Mouse (Mus musculus) urinary bladder, adult 2 months (tissue): Measurements from ENCODE around the gene Cdk17. TPM values are rescaled to one million over a fixed set of nuclear protein-coding genes. Genes with fewer than 3 reads are reported as not detected.

Experiments
- DNase-seq: peaks from one replicate; pipeline ENCODE4 v3.0.0; 2022; ENCODE audit warnings: low spot score
- polyA plus RNA-seq: library from polyadenylated mRNA; depleted of rRNA; stranded (reverse); fragments of >200 nt; gene quantifications from 2 replicates; pipeline ENCODE4 v1.2.3, GENCODE M21; 2012

Cdk17 gene
- polyA plus RNA-seq, 1 experiment, result 27.6 TPM

DNA sequence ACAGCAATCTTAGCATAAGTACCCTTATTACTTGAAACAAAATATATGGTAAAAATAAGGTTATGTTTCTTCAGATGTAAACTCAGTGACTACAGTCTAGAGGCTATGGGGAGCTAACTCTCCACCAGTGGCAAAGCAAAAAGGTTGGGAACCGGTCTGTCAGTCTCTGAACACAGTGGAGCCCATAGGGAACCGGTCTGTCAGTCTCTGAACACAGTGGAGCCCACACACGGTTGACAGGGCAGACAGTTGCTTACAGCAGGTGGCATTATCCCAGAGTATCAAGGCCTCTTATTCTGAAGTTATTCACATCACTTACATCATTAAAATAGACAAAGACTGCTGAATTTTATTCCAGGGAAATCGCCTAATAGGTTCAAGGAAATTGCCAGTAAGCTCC lies 70.8 kb downstream of the Cdk17 start:
- no peak for DNase-seq

DNA sequence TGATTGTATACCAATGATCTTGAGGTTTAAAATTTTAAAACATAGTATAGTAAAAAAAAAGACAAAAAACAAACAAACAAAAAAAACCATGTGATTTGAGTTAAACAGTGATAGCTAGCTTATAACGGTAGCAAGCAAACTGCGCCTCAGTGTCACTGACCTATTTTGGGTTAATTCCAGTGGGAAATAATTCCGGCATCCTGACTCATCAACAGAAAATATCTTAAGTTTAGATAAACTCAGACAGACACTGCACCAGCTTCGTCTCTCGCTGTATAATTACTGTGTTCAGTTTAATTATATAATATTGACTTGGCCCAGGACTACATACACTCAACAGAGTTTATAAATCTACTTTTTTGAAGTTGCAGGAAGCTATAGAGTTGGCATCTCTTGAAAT lies 71.2 kb downstream of the Cdk17 start:
- no peak for DNase-seq

DNA sequence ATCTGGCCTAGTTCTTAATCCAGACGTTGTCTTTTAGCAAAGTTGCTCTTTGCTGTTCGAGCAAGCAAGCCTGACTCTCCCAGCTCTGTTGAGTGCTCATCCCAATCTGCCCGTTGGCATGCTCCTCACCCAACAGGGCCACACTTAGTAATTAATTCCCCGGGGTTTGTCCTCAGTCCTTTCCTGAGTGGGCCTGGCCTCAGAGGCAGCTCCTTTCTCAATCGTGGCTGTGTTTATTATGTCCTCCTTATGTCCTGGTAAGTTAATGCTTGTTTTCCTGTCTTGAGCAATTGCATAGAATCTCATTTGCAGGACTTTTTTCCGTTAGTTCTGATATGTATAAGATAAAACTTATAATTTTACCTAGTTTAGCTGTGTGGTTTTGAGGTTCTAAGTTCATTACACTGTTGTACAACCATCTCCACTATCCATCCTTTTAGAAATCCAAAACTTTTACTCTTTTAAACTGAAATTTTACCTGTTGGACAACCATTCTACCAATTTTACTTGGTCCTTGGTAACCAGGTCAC lies 73.1 kb downstream of the Cdk17 start:
- DNase-seq, result no peak

DNA sequence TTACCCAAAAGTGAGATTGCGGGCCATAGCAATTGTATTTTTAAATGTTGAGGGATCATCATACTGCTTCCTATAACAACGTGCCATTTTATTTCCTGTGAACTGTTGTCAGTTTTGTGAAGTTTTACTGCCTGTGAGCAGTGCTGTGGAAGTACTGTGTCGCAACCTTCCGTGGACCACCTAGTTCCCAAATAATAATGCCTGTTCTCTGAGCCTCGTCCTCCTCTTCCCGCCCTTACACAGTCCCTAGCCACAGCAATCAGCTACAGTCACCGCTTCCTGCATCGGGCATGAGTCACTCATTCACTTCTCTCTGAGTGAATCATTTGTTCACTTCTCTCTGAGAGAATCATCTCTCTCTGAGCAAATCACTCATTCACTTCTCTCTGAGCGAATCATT lies 74.0 kb downstream of the Cdk17 start:
- no peak for DNase-seq

DNA sequence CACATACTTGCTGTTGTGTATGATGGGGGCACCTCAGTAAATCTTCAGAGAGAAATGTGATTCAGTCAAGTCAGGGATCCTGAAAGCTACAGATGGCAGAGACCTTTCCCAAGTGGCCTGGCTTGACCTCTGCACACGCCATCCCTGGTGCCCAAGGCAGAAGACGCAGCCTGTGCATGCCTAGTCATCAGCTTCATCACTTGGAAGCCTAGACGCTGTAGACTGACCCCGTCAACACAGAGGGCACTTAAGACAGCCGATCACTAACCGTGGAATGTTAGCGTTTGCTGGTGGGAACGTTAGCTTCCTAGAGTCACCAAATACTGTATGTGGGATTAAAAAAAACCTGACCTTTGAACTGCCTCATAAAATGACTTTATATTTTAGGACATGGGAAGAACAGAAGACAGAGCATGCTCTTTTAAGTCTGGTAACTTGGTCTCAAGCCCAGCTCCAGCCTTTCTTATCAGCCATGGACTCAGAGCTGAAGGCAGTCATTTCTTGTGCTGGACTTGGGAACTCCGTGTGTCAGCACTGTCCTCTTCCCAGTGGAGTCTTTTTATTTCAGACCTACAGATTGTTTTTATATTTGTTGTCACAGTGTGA lies 78.6 kb downstream of the Cdk17 start:
- no peak for DNase-seq

DNA sequence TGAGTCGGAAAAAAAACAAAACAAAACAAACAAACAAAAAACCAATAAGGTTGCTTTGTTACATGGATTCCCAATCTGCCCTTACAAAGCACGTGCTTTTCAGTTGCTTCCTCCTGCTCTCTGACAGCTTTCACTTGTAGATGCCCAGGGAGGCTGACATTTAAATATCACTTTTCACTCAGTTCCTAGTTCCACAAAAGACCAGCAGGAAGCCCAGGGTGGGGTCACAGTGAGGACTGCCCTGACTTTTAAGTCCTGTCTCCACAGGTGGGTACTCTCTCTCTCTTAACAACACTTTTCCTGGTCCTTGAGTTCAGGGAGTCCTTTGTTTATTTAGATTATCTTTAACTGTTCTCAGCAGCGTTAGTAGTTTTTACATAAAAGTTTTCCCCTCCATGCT lies 81.5 kb downstream of the Cdk17 start:
- no peak for DNase-seq

DNA sequence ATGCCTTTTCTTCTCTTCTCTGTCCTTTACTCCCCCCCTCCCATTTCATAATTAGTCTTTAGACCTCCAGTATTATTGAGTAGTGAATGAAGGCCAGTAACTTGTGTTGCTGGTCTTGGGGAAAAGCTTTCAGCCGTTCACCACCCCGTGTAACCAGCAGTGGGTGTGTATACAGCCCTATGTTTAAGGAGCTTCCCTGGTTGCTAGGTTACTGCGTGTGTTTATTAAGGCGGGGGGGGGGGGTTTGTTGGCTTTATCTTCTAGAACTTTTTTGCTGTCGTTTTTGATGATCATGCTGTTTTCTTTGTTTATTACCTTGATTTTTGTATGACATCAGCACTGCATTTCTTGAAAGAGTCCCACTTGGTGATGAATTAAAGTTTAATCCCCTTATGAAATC lies 82.2 kb downstream of the Cdk17 start:
- no peak for DNase-seq

DNA sequence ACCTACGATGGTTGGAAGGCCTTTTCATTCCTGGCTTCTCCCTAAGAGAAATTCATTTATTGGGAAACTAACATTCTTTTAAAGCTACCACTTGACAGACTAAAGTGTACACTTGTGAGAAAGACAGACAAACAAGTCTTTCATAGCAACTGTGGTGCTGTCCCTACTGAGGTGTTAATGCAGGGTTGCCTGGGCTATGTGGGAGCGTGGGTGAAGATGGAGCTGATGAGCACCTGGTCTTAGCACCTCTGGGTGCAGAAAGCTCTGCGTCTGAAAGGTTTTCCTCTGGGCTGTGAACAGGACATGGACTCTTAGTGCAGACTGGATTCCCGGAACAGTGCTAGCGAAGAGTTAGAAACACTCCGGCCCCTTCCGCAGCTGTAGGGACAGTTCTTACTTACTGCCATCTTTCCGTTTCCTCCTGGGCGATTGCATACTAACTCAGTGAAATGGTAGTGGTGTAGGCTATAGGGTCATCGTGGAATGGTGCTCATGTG lies 83.6 kb downstream of the Cdk17 start:
- no peak for DNase-seq

DNA sequence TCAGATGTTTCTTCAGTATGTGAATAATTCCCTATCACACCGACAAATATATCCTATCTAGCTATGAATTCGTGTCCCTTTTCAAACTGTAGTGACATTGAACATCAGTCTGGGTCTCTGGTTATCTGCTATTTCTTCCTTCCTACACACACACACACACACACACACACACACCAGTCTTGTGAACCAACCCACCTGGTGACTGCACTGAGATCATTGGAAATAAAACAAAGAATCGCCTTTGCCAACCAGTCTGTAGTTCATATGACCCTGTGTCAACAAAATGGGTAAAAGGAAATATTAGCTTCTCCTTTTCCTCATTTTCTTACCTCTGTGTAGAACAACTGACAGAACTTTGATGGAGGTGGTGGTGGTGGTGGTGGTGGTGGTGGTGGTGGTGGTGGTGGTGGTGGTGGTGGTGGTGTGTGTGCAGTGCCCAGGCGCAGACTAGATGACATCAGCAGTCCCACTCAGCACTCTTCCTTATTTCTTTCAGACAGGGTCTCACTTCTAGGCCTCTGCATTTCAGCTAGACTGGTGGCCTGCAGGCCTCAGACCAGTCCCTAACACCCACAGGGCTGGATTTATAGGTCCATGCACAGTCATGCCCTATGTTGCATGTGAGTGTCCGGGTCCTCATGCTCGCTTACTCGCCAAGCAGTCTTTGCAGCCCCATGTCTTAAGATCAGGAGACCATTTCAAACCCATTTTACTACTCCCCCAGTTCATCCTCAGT lies 85.7 kb downstream of the Cdk17 start:
- no peak for DNase-seq

DNA sequence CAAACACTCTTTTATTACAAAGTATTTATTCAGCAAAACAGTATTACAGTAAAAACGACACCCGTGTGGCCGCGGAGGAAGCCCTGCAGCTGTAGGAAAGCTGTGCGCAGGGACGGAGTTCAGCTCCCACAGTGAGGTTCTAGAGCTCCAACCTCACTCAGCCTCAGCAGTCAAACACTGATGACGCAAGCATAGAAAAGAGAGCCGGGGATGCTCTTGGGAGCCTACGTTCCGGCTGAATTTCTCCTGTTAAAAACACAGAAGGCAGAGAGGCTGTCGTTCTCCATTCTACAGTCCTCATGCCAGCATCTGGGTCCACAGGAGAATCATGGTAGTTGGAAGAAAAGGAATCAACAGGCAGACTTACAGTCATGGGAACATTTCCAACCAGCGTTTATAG lies 86.7 kb downstream of the Cdk17 start:
- no peak for DNase-seq

DNA sequence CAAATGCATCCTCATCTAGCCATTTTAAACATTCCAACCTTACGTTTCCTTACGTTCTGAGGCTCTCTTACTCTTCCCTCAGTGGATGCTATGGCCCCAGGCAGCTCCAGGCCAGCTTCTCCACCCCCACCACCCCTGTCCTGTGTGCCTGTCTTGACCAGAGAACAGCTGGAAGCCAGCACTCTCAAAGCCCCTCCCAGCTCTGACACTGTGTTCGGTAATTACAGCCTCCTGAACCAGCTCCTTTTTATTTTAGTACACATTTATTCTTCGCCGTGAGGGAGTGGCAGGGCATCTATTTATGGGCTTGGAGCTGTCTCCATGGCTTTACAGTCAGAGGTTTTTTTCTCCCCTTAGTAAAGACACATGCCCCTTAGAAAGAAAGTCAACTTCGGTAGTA lies 87.2 kb downstream of the Cdk17 start:
- no peak for DNase-seq

DNA sequence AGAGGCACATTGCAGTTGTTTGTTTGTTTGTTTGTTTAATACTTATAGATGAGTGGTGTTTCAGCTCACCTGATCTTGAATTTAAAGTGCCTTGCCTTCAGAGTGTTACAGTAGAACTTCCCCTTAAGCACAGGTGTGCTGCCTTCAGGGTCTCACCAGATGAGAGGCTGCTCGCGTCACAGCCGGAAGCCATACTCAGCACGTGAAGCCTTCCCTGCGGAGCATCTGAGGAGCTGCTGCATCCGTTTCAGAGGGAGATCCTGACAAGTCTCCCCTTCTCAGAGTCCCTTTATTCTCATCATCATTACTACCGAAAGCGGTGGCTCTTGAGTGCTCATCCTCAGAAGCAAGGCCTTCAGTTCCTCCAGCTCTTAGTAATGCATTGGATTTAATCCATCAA lies 87.7 kb downstream of the Cdk17 start:
- DNase-seq, result no peak

DNA sequence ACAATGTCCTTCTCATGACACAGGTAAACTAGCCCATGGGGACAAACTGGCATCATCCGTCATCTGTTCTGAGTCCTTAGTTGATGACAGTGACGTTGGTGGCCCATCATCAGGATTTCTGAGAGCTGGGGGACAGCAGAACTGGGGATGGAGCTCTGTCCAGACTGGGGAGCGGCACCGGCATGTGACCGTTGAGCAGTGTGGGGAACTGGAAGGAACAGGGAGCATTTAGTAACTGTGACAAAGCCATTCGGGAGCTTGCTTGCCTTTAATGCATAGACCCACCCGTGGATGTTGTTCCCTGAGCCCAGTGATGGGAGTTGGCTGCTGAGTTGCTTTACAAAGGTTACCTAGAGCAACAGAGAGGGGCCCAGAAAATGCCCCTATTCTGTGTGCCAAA lies 89.2 kb downstream of the Cdk17 start:
- DNase-seq, result no peak

DNA sequence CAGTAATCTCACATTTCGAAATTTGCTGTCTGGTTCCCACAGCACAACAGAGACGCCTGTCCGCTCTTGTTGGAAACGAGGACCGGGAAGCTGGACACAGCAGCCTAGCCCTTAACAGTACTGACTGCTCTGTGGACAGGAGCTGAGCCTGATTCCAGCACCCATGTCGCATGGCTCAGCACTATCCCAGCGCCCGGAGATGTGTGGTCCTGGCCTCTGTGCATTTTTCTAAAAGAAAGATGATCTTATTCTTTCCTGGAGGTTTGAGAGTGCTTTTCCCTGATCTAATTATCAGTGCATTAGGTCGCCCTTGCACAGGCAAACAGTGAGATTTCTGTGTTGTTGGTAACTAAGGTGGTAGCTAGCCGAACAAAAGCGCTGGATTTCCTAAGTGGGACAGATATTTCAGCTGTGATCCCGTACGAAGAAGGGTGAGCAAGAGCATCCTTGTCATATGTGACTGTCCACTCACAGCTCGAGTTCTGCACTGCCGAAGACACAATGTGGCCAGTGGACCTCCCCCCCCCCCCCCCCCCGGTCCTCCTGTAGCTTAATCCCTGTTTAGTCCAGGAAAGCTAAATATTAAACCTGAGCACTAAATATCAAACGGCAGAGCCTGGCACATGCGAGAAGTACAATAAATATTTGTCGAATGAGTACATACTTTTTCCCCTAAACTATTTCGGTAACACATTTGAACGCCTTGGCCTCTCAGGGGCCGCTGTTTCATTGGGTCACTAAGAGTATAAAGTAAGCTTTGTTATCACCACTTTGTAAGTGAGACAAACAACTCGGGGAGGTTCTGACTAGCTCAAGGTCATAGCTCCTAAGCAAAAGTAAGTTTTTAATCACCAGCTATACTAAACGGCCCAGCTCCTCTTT lies 90.0 kb downstream of the Cdk17 start:
- no peak for DNase-seq

DNA sequence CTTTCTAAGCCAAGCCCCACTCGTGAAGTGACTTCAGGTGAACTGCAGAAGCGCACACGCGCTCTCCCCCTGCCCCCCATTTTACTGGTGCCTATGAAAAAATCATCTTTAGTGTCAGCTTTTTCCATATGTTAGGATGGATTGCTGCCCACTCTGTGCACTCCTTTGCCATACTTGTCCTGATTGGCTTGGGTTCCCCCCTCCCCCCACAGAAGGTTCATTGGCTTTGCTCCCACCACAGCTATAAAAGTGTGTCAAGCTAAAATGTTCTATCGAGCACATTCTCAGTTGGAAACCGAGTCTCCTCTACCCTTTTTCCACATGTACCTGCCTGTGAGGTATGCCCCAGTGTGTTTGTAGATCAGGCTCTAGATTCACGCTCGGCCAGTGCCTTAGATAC lies 90.8 kb downstream of the Cdk17 start:
- DNase-seq, result no peak

DNA sequence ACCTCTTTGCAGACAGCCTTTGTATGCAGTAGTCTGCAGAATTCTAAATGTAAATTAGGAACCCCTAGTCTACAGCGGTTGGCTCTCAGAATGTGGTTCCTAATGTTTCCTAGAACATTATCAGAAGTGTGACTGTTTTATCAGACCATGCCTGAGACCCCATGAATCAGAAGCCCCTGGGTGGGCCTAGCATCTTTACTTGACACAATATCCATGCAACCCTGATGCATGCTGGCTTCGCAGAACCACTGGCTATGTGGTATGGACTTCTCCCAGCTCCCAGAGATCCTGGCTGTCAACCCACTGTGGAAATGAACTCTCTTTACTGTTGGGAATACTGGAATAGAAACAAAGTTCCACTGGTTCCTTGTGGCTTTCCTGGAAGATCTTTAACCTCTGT lies 92.0 kb downstream of the Cdk17 start:
- DNase-seq, result no peak

DNA sequence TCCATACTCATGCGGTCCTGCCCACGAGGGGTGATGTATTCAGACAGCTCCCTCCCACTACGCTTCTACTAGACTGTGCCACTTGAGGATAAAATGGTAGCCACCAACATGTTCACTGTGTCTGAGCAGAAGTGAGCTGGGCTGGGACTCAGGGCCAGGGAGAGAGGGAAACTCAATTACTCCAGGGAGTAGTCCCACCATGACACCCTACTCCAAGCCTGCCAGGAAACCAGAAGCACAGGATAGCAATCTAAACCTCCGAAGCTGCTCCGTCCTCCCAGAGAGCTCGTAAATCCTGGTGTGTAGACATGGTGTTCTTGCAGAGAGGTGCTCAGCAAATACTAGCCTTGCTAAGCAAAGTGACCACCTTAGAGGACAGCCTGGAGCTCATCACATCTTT lies 92.5 kb downstream of the Cdk17 start:
- no peak for DNase-seq

DNA sequence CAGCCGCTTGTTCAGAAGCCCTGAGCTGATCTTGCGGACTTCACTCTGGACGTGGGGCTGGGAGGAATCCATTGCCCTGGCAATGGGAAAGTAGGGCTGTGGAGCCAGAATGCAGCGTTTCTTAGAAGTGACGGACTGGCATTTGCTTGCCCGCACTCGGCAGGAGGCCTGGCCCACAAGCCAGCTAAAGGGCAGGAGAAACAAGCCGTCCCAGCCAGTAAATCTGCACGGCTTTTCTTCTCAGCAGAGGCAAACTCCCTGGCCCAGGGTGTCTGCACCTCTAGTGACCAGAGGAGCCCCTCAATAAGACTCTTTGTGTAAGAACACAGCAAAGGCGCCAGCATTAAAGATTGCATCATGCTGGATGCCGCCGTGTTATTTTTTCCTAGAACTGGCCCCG lies 94.6 kb downstream of the Cdk17 start:
- no peak for DNase-seq

DNA sequence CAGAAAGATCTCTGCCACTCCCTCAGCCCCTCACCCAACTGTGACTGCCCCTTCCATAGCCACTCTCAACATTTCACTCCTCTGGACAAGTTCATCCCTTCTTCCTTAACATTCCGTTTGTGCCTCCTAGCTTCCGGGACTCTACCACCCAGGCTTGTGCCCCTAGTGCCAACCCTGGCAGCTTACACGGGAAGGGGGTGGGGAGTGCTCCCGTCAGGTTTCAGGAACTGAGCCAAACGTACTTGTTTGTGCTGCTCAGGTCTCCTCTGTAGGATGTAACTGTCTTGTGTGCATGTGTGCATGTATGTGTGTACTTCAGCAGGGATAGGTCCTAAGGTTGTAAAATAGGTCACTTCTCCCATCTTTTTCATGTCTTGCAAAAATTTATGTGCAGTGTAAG lies 99.2 kb downstream of the Cdk17 start:
- DNase-seq, result peak; percentile 14

DNA sequence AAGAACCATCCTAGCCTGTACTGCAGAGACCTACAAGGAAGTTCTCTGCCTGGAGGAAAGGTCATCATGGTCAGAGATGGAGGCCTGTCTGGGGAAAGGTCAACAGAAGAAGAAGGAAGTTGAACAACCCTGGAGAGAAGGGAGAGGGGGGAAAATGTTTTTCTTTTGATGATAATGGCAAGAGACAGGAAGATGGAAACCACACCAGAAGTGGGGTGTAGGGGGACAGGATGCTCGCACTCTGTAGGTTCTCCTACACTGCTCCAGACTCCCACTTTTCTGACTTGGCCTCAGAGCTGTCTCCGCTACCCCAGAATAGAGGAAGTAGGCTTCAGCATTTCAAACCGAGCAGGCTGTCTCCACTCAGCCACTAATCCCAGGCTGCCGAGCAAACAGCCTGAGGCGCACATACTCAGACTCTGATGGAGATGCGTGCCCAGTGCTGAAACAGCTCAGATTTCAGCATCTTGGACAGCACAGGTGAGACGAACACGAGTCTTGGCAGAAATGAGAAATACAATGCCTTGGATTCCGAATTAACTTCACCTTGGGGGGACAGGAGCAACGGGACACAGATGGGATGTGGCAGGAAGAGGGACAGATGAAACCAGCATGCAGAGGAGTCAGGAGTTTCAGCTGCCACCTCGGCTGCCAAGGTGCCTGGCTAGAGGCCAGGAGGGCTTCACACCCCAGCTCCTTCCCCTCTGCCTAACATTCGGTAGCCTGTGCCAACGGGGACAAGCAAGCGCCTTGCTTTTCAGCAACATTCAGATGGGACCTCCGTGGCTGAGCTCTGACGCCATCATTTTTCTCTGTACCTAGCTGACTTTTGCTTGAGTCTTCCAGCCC lies 100.7 kb downstream of the Cdk17 start:
- DNase-seq, result peak; percentile 19

DNA sequence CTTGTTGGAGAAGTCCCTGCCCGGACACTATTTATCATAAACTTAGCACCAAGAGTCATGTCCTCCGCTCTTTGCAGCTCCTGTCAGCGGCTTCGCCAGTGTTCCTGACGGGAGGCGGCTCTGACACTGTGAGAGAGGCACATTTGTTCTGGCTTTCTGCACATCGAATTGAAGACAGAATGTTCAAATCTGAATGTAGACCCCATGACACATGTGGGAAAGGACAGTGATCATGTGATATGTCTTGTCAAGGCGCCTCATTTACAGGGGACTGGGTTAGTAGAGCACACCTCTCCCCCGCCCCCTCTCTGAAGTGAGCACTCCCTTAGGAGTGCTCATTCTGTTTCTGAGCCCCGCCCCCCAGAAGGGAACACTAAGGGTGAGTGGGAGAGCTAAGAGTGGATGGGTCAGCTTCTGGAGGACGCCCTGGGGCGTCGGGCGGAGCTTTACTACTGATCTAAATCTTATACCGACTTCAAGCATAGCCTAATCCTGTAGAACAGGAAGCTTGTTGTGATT lies 101.4 kb downstream of the Cdk17 start:
- DNase-seq, result no peak
